Mouse (Mus musculus): ENCODE measurements around the gene Radil.

The Radil gene

DNA sequence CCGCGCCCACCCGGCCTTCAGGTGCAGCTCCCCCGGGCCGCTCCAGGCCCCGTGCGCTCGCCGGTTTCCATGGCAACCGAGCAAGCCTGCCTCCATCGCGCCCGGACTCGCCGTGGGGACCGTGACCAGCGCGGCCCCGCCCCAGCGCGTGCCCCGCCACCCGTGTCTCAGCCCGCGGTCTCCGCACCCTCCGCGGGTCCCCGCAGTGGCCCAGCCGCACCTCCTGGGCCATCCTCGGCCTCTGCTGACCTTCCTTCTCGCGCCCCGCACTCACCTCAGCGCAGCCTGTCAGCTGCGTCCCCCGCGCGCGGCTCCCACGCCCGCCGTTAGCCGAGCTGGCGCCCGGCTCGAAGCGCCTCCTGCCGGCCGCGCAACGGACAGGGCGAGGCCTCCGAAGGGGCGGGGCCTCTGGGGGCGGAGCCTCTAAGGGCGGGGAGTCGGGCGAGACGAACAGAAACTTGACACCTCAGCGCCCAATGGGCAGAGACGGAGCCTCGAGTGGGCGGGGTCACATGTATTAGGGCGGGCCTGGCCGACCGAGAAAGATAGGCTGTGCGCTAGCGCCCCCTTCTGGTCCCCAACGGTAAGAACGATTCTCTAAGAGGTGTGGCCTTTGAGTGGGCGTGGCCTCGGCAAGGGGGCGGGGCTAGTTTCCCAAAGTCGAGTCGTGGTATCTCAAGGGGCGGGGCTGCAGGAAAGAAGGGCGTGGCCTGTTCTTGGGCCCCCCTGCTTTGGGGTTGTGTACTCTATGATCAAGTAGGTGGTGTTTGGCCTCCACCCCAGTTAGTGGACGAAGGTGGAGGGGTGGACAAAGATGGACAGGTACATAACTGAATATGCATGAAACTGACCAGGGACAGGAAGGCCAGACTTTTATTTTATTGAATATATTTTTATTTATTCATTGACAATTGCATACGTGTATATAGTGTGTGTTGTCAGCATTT, at the start of gene Radil:
Radil (minus strand) TSS at position 393 of the 947 bp plus-strand sequence.
- peak; percentile 98 for DNase-seq (ENCODE audit: low read depth, low spot score)

DNA sequence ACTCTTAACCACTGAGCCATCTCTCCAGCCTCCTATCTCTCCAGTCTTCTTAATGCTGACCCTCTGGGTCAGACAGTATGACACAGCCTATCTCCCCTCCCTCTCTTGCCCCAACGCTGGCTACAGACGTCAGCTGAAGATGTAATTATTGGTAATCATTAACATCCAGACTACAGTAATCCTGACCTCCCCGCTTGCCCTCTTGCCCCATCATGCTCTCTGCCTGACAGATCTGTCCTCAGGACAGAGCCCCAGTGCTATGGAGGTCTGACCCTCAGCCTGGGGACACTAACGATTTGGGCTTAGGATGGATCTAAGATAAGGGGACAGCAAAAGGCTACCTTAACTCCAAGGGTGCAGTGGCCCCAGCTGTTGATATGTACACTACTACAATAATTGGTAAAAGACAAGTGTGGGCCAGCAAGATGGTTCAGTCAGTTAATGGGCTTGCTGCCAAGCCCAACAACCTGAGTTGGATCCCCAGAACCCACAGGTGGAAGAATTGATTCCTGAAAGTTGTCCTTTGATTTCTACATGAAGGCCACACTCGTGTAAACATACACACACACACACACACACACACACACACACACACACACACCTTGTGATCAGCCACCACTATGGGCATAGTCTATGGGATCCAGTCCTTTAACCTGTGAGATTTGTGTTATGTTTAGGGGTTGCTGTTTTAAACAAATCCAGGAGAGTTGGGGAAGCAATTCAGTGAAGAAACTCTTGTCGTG, 46.9 kb upstream of the Radil start:
- DNase-seq (ENCODE audit: low read depth, low spot score) = no peak

DNA sequence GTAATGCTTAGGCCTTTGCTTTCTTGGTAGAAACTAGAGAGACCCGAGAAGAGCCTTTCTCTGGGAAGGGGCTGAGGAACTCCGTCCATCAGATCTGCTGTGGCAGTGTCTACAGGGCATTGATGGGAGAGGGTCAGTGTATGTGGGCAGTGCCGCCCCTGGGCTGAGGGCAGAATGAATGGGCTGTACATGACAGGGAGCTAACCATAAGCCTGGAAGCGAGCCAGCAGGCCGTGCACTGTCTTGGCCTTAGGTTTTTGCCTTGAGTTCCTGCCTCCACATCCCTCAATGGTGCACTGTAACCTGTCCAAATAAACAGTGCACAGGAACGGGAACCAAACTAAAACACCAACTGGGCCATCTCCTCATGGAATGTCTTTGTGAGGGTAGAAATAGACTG, 45.8 kb upstream of the Radil start:
- DNase-seq (ENCODE audit: low read depth, low spot score) = no peak

DNA sequence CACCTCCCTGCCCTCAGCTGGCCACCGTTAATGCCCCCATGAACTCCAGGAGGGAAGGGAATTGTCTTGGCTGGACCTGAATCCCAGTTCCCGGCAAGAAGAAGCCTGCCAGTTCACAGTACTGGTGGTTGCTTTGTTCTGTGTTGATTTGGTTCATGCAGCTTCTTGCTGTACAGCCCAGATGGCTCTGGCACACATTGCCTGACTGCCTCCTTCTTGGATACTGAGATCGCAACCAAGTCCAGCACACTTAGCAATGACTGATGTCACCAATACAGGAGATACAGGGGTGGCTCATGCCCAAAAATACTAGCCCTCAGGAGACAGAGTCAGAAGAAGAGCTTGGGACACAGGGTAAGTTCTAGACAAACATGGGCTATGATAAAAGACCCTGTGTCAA, 44.8 kb upstream of the Radil start:
- DNase-seq (ENCODE audit: low read depth, low spot score) = no peak

DNA sequence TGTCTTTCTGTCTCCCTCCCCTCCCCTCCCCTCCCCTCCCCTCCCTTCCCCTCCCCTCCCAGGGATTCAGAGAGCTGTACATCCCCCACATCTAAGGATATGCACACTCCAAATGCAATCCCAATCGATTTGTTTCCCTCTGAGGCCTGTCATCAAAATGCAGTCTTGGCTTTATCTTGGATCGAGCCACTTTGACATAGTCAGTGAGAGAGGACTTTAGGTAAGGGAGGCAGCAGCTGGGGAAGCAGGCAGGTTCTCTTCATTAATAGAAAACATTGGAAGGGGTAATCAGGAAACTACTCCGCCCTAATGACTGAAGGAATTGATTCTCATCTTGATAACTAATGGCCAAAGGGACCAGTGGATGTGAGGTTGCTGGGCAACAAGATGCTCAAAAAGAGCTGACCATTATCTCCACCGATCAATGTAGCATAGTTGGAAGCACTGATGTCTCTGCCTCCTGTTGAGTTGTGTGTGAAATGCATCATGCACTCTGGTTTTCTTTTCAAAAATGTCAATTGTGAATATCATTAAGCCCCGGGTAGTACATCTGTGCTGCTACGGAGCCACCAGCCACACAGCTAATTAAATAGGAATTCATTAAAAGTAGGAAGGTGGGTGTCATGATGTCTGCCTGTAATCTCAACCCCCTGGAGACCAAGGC, 40.2 kb upstream of the Radil start:
- DNase-seq (ENCODE audit: low read depth, low spot score) = no peak

DNA sequence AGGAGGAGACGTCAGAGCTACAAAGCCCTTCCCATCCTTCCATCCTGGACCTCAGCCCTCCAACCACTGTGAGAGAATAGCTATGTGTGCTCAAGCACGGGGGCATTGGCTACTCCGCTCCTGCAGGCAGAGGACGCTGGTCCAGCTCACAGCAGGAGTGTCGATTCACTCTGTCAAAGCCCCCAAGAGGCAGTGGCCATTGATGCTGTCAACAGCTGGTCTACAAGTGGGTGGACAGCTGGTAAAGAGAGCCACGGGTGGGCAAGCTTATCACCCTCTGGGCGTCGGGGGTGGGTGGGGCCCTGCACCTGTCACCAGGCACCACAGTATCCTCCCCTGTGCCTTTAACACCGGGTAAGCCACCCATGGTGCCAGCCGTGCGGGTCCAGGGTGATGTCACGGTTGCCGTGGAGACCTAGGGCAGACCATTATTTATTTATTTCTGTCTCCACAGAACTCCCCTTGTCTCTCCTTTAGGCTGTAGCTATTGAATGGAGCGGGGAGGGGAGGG, 32.8 kb upstream of the Radil start:
- no peak for DNase-seq (ENCODE audit: low read depth, low spot score)

DNA sequence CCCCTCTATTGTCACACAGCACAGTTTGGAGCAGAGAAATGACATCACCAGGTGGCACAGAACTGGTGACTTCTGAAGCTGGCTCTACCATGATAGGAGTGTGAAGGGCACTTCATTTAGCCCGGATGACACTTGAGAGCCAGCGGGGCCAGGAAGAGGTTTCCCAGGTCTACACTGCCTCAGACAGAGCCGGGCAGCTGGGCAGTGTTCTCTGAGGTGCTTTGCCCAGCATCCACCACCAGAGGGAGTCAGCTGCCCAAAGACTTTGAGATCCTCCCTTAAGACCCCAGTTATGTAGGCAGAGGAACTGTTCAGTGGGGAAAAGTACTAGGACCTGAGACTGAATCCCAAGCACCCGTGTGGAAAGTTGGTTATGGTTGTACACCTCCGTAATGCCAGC, 30.6 kb upstream of the Radil start:
- peak; percentile 77 for DNase-seq (ENCODE audit: low read depth, low spot score)

DNA sequence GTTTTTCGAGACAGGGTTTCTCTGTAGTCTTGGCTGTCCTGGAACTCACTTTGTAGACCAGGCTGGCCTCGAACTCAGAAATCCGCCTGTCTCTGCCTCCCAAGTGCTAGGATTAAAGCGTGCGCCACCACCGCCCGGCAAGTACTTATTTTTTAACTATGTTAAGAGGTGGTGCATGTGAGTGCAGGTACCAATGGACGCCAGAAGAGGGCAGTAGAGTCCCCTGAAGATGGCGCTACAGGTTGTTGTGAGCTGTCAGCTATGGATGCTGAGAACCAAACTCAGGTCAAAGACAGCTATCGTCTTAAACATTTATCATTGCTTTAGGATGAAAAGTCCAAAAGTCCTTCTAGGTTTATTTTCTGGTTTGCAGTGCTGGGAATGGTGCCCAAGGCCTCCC, 27.3 kb upstream of the Radil start:
- DNase-seq (ENCODE audit: low read depth, low spot score) = no peak

DNA sequence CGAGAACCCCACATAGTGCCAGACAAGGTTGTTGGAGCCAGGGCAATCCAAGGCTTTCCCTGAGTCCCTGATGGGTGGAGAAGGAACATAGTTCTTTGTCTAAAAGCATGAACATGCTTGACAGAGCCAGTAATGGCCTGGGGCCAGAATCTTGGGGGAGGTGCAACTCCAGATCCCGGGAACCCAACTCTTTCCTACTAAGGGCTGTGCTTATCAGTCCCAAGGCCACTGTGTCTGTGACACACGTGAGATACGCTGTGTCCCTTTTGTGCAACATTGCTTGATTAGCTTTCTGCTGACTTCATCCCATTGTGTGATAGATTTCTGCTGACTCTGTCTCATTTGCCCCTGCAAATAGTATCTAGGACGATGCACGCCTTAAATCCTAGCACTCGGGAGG, 25.9 kb upstream of the Radil start:
- no peak for DNase-seq (ENCODE audit: low read depth, low spot score)

DNA sequence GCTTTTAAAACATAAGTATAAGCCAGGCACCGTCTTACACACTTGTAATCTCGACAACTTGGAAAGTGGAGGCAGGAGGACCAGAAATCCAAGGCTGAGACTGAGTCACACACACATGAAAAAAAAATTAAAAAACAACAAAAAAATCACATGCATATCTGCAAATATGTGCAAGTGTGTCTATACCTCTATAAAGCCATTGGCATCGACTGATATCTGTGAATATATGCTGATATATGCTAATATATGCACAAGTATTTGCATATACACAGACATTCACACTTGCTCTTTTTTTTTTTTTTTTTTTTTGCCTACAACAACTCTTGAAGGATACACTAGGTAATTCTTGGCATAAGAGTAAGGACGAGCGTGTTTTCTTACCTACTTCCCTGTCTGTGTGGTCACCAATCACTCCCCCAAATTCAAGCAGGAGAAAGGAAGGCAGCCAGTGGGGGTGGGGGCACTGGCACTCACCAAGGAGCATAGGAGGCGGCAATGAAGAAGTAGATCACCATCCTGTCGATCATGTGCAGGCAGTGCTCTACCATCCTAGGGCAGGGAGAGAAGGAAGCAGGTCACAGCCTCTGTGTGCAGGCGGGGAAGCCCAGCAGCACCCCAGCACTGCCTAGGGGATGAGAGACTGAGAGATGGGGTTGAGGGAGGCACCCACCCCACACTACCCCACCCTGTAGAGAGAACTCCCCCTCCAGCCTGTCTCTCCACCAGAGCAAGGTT, 23.6 kb upstream of the Radil start:
- DNase-seq (ENCODE audit: low read depth, low spot score) = no peak

DNA sequence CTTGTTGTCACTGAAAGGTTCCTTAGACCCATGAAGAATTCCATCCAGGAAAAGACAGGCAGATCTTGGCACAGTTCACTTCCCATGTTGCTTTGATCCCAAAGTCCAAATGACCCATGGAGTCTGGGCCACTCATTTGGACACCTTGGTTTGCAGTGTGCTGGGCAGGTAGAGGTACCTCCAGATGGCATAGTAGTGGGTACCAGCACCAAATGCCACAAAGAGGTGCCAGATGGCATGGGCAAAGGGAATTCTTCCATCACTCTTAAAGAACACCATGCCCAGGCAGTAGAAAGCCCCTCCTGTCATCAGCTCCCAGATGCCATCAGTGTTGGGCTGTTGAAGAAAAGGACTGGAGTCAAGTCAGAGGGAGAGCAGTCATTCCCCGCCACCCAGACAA, 13.7 kb upstream of the Radil start:
- DNase-seq (ENCODE audit: low read depth, low spot score) = no peak

DNA sequence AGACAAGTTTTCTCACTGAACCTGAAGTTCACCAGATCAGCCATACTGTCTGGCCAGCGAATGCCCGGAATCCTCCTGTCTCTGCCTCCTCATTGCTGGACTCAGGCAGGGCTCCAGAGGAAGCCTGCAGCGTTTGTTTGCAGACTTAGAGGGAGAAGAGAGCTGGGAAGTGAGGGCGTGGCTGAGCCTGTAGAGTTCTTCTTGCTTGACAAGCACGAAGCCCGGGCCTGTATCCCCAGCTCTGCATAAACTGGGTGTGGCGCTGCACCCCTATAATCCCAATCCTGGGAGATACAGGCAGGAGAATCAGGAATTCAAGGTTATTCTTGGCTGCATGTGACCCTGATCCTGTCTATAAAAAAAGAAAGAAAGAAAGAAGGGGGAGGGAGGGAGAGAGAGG, 9.4 kb upstream of the Radil start:
- DNase-seq (ENCODE audit: low read depth, low spot score) = no peak

DNA sequence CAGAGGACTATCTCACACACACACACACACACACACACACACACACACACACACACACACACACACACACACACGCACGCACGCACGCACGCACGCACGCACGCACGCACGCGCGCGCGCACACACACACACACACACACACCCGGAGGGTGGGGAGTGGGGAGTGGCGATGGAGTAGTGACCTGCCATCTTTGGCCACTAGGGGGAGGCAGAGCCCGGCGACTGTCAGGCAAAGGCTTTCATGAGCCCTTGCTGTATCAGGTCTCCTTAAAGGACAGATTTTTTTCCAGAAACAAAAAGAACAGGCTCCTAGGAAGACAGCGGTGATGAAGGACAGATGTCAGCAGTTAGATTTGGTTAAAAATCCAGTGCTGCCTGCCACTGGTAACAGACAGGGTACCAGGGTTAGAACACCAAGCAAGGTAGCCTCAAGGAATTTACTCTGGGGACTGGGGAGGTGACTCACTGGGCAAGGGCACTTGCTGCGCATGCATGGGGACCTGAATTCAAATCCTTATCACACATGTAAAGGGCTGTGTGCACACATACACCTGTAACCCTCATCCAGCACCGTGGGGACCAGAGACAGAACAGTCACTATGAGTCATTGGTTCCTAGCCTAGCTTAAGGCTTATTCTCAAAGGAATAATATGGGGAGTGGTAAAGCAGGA, 6.6 kb upstream of the Radil start:
- peak; percentile 48 for DNase-seq (ENCODE audit: low read depth, low spot score)

DNA sequence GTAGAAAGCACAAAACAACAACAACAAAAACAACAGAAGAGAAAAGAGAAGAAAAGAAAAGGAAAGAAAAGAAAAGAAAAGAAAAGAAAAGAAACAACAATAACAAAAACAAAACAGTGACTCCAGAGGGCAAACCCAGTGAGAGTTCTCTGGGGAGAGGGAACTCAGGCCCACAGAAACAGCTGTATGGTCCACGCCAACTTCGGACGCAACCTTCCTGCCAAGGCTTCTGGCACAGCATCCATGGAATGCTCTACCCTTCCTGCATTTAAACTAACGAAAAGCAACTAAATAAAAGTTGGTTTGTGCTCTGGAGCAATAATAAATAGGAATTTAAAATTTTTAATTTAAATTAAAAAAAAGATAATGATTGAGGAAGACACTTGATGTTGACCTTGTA, 5.8 kb upstream of the Radil start:
- no peak for DNase-seq (ENCODE audit: low read depth, low spot score)

DNA sequence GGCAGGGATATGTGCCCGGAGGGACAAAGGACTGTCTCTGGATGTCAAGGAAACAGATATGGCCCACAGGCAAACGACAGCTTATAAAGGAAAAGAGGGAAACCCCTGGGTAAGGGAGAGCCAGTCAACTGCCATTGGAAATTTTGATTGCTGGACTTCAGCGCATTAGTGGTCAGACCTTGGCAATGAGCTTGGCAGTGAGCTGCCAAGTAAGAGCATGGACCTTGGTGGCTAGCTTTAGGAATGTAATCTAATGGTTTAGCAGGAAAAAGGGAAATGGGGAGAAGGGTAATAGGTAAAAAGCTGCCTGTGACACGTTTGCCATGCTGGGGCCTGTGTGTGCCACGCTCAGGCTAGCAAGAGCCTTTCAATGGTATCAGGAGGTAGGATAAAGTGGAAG, 5.0 kb upstream of the Radil start:
- DNase-seq (ENCODE audit: low read depth, low spot score) = no peak

DNA sequence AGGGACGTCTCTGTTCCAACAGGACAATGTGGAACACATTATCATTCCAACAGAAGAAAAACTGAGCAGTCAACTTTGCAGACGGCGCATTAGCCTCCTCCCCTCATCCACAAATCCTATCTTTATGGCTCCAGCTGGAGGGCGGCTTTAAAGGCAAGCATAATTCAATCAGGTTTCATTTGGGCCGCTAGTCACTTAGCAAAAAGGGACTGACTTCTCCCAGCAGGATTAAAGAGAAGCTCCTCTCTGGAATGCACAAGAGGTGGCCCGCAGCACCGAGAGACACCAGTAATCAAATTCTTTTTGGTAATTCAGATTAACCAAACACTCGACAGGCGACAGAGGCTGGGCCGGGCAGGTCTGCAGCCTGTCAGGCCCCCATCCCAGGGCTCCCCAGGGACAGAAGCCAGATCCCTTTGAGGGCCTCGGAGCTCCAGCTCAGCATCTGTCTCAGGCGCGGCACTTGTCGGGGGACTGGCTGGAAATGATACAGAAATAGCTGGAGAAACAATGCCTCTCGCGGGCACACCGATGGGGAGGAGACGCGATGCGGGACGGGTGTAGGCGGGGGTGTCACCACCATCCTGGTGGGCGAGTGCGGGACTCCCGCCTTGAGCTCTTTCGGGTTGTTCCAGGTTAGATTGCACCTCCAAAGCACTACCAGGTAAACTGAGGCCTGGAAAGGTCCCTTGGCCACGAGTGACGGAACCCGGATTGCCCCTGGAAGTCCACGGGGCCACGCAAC, 765 bp downstream of the Radil start:
- peak; percentile 23 for DNase-seq (ENCODE audit: low read depth, low spot score)

DNA sequence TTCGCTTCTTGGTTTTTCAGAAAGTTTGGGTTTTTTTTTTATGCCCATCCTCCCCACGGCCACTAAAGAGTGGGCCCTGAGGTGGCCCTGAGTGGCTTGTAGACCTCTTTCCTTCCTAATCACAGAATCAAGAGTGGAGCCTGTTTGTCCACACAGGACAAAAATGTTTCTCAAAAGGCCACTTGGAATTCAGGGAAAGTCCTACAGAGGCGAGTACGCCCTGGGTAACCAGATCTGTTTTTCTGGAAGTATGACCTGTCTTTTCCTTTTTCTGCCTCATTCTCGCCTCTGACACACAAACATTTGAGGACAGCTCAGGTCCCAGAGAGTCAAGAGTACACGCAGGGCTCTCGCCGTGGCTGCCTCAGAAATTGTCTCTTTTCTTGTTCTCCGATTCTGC, 1.5 kb downstream of the Radil start:
- no peak for DNase-seq (ENCODE audit: low read depth, low spot score)

DNA sequence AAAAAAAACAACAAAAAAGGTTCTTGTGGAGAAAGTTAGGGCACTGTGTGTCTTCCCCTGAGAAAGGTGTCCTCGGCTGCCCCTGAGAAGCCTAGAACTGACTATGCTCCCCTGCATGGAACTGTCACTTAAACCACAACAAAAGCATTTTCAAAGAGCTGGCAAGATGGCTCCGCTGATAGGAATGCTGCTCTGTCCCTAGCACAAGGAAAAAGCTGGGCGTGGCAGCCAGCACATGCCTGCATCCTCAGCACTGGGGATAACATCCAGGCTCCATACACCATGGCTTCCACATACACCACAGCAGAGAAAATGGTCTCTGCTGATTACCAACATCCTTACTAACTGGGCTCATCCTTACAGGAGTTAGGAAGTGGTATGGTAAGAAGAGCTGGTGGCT, 3.8 kb downstream of the Radil start:
- DNase-seq (ENCODE audit: low read depth, low spot score) = no peak

DNA sequence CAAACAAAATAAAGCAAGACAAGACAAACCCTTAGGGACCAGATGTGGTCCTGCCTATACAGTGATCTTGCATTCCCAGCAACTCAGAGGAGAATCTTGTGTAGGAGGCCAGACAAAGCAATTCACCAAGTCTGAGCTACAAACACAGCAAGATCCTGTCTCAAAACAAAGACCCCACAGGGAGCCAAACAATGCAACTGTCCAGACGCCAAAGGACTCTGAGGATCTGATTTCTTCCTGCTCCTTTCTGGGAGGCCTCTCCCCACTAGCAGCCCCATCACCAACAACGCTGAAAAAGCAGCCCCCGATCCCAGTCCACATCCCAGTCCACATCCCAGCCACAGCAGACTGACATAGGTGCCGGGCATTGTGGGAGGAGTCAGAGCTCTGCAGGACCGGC, 4.6 kb downstream of the Radil start:
- DNase-seq (ENCODE audit: low read depth, low spot score) = no peak
